Mouse (Mus musculus): ENCODE measurements around the gene Ptpro.
A peak's percentile ranks its signal among the peaks of the same experiment; 100 is the strongest.
"Not testable (repeated sequence)": the region's sequence is repeated elsewhere in the genome, so short reads cannot be mapped to it uniquely, and the experiment has no call there.

Ptpro gene

DNA sequence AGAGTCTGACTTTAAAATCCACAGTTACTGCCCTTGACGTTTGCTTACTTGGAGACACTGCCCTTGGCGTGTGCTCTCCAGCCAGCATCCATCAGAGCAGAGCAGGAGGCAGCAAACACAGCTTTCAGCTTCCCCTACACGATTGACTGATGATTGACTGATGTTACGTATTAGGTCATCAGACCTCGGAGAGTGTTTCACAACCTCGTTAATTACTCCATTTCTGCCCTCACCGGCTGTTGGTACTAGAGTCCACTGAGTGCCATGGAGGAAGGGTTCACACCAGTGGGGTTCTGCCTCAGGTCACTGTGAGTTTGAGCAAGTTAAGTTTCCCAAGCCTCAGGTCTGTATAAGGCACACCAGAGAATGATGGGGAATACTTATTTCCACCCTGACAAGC lies 143.0 kb downstream of the Ptpro start:
- DNase-seq, result no peak

DNA sequence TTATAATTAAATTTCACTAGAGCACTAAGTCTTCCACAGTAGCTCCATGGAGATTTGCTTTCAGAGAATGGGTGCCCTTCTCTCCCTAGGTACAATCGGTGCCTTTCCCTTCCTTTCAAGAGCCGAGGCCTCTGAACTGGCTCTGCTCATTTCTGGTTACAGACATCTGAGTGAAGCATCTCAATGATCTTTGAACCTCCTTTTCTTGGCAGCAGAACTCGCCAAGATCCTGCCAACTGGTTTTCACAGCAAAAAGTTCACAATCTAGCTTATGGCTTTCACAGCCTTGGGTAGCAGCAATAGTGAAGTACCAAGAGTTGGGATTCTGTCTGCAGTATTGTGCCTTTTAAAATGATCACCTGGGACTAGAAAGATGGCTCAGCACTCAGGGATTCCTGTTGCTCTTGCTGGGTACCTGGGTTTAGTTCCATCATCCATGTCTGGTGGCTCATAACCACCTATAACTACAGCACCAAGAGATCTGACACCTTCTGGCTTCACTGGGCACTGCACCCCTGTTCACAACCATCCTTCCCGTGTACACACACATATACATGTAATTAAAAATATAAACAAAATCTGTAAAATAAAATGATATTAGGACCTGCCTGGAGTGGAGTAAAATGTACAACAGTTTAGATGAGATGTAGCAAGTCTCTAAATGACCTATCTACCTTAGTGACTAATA lies 144.1 kb downstream of the Ptpro start:
- DNase-seq, result no peak

DNA sequence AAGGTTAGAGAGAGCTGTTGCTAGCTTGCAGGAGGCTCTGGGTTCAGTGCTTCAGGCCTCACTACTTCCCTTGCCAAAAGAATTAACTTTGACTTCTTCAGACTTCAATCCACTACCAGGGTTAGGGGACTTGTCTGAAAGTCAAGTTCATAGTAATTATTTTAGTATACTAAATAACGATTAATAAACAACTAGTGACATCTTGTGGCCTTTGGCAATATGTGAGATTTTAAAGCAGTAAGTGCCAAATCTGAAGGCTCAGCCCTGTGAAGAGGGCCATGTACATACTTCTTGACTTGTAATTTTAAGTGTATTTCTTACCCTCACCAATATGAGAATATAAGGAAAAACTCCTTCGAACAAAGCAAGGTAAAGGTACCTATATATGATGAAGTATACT lies 145.2 kb downstream of the Ptpro start:
- DNase-seq, result no peak

DNA sequence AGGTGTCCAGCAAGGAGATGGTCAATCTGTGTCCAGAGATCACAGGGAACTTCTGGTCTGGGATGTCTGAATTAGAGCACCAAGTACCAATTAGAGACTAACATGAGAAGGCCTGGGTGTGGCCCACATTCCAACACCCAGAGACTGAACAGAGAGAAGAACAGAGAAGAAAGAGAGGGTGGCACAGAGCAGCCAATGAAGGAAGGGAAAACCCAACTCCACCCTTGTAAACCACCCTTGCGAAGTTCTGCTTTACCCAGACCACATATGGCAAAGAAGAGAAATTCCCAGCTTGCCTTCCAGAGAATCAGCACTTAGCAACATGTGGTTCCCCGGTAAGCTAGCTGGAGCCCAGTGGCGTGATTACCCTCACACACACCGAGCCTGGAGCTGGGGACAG lies 152.1 kb downstream of the Ptpro start:
- DNase-seq, result no peak

DNA sequence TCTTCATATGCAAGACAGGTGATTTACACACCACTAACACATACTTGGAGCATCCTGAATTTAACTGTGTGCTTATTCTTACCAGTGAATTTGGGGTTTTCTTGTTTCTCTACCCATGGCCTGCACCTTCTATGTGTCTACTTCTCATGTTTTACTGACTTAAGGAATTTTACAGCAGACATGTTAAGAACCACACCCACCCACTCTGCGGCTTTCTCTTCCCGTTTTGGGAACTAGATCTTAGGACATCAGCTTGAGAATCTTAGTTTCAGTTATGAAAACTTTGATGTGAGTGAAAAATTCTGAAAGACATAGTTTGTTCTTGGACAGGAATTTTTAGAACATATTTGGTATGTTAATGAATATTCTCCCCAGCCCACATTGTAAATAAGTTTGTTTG lies 153.6 kb downstream of the Ptpro start:
- no peak for DNase-seq

DNA sequence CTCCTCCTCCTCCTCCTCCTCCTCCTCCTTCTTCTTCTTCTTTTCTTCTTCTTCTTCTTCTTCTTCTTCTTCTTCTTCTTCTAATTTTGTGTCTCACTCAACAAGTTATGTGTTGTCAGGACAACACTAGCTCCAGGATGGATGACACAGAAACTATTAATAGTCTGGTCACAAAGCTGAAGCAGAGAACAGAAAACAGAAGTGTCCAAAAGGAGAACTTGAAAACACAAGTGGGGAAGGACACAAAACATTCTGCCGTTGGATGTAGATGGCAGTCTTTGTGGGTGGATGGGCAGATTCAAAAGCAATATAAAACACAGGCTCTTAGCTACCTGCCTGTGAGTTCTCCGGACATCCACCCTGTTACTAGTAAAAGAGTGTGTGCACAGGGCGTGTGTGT lies 158.4 kb downstream of the Ptpro start:
- DNase-seq, result no peak

DNA sequence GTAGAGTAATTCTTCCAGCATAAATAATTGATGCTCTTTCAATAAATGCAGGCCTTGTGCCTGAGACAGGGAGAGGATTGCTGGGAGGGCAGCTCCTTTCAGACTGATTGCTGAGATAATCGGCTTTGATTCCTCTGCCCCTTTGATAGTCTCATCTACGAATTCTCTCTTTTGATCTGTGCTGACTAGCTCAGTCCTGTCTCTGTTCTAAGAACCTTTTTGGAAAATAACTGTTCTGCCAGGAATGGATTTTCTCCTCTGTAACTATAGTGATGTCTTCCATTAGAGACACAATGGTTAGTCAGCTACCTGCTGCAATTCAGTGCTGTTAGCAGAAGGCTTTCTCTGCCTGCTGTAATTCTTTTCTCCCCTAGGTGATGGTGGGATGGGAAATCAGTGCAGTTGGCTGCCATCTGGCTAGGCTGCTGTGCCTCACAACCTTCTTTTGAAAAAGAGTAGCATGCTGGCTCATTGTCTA lies 159.8 kb downstream of the Ptpro start:
- DNase-seq, result no peak

DNA sequence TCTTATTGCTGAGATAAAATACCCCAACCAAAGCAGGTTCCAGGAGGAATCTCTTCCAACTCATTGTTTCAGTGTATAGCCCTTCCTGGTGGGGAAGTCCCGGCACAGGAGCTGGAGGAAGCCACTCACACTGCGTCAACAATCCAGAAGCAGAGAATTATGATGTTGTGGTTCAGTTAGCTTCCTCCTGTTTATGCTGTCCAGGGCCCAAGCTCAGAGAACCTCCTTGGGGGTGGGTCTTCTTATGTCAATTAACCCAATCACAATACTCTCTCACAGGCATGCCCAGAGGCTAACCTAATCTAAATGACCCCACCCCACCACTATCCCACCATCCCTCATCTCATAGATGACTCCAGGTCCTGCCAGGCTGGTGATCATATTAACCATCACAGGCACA lies 160.9 kb downstream of the Ptpro start:
- no peak for DNase-seq

DNA sequence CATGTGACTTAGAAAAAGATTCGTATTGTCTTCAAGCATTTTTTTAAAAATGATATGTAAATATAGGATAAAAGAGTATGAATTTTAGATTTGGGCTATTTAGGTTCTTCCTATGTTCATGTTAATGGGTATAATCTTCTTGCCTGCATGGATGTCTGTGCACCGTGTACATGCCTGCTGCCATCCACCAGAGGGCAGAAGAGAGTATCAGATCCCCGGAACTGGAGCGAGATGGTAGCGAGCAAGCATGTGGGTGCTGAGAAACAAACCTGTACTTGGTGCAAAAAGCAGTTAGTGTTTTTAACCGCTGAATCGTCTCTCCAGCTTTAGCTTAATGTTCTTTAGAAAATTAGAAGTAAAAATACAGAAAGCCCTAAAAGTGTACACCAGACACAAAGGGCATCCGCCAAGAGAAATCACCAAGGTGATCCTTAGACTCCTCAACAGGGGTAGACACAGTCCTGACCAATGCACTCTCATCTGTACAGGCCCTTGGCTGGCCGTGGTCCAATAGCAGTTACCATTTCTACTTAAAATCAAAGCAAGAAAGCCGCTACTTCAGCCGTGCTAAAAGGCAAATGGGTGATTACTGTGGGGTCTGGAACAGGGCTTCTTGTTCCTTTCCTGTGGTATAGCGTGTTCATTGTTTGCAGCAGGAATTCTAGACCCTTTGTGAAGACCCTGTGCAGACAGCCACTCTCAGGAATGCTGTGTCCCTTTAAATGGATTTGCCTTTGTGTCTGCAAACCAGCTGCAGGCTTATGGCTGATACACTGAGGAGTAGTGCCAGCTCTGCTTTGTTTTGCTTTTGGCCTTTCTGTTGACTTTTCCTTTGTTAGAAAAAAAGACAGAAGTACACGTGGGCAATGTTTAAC lies 162.6 kb downstream of the Ptpro start:
- no peak for DNase-seq

DNA sequence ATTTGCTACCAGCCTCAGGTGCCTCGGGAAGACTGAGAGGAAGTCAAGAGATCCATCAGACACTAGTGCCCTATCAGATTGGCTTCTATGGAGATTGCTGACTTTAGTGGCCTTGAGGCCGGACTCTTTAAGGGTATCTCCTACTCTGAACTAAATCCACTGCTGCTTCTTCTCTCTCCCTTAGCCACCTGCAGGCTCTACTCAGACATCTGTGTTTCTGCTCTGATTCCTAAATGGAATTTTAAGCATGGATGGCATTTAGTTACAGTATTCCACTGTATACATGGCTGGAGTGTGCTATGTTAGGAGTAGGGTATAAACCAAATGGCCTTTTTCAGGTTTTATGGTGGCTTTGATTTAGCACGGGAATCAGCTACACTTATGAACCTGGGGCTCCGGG lies 170.7 kb downstream of the Ptpro start:
- no peak for DNase-seq

DNA sequence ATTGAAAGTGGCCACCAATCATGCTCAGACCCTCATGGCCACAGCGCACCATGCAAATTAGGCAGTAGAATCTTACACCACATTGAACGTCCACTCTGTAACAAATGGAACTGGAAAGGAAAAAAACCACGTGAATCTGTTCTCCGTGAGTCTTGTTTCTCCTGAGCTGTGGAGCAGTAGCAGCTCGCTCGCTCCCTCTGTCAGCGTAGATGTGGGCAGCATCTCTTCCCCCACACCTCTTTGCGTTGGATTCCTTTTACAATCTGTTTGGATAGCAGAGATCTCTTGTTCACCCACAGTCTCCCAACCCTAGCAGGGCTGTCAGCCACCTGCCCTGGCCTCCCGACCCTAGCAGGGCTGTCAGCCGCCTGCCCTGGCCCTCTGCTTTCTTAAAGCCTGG lies 171.7 kb downstream of the Ptpro start:
- DNase-seq, result no peak

DNA sequence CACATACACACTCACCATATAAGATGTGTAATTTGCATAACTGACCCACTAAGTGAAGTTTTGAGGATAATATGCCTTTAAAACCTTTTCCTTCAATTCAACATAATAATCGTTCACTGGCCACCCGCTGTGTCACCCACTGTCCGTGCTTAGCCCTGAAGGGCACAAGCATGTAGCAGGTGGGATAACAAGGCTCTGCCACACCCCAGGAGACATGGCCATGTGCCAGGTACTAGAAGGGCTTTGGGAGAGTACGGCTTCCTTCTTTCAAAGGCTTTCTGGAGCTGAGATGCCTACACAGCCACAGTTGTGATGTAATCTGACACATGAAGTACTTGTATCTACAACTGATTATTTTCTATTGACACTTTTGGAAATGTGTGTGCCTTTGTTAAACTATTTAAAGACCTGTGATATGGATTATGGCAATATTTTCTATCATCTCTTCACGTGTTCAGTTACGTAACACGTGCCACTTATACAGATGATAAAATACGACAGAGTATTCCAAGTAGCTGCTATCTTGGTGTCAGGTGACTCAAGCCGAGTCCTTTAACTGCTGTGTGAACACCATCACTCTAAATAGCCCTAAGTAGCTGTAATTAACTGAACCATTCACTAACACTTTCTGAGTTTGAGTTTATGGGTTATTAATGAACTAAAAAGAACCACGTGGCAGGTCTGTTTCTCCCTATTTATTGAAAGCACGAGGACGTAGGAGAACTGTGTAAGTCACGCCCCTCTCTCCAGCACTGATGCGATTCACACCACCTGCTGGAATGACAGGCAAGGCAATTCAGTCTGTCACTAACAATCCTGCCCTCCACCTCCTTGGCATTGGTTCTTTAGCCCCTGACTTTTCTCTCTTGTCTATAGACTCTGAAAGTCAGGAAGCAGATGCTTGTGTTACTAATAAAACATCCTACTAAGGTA lies 173.6 kb downstream of the Ptpro start:
- DNase-seq, result no peak

DNA sequence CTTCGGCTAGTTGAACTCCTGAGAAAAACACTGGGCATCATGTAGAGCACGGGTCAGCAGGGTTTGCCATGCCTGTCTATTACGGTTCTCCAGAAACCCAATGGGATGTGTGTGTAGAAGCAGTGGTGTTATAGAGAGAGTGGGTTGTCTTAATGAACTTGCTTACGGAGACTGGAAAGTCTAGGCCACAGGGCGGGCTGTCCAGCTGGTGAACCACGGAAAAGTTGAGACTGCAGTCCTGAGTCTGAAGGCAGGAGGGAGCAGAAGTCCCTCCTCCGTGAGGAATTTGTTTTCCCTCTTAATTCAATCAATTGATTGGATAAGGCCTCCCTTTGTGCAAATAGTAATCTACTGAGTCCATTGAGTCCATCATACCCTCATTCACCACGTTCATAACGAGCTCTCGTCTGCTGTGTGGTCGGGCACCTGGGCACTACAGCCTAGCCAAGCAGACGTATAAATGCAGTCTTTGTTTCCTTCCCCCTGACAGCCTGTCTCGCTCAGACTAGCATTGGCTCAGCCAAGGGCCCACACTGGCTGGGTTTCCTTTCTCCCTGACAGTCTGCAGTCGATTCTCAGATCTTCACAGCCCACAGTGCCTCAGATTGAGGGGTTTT lies 181.5 kb downstream of the Ptpro start:
- no peak for DNase-seq

DNA sequence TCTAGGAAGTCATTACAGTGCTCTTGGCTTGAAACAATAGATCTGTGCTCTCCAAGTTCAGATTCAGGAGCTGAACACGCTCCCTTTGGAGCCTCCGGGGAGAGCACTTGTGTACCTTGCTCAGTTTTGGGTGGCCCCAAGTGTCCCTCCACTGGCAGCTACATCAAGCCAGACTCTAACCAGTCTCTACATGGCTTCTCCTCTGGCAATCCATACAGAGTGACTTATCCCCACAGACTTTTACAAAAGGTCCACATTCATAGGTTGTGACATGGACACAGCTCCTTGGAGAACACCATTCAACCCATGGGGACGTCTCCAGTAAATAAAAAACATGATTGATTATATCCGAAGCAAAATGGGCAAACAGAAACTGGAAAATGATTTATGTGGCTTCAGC lies 185.4 kb downstream of the Ptpro start:
- no peak for DNase-seq

DNA sequence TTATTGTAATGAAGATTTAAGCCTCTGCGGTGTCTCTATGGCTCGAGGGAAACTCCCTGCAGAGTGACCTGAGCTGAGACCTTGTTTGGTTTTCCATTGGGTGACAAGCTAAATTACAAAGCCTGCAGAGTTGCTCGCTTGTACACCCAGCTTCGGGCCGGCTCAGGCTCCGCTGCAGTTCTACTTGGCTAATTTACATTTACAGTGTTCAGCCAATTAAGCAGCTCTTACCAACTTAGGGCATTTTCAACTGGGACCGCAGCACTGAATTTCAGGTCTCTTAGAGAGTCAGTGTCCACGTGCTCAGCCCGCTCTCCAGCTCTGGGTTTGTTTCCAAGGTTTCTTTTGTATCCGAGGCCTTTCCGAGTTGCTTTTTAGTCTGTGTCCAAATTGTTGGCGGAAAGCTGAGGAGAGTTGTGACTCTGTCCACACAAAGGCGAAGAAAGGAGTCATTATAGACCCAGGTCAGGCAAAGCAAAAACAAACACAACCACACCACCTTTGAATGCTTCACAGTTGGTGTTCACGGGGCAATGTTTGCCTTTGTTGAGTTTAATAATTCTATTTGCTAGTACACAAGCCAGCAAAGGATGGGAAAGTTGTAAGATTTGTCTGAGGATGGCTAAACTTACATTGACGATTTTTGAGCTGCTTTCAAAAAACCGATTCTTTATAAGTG lies 185.9 kb downstream of the Ptpro start:
- DNase-seq, result no peak

DNA sequence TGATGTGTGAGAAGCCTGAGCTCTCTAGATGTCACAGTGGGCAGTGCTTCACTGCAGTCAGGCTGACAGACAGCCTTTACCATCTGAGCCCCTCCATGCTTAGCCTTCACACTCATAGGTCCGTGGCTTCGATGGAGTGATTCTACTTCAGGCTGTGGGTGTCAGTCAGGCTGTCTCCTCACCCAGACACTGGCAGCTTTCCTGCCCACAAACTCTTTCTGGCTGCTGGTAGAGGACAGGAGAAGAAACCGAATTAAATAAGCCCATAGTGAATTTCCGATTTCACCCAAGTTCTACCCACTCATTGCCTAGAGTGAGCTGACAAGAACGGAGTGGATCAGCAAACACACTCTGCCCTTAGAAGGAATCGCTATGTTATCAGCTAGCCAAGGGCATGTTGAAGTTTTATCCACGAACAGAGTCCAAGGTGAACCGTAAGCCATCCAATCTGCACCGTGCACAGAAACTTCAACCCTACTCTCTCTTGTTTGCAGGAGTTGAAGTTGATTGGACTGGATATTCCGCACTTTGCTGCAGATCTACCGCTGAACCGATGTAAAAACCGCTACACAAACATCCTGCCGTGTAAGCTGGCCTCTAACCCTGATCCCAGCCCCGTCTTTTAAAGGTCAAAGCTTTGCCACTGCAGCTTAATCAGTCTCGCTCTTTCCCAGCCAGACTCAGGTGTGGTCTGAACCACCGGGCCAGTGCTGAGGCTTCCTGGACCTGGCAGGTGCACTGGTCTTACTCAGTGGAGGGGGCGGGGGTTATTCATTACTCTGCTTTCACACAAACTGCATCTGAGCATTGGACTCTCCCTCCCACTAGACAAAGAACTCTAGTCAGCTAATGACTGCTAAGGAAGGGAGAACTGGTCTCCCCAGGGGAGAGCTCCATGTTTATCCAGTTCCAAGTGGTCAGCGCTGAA lies 188.7 kb downstream of the Ptpro start:
- DNase-seq, result peak; percentile 10

DNA sequence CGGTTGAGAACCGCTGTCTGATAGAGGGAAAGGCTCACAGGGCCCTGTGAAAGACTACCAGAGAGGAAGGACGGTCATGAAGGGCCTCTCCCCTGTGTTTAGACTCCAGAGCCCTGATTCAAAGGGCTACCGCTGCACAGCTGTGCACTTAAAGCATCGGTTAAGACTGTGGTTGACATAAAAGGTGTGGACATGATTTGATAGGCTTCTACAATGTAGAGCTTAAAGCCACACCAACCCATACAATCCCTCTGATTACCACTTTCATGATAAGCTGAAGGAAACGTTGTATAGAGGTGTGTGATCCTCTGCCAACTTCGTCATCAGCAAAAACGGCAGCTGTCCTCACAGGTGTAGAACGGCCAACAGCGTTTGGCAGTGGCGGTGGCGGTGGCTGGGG lies 191.0 kb downstream of the Ptpro start:
- DNase-seq, result no peak

DNA sequence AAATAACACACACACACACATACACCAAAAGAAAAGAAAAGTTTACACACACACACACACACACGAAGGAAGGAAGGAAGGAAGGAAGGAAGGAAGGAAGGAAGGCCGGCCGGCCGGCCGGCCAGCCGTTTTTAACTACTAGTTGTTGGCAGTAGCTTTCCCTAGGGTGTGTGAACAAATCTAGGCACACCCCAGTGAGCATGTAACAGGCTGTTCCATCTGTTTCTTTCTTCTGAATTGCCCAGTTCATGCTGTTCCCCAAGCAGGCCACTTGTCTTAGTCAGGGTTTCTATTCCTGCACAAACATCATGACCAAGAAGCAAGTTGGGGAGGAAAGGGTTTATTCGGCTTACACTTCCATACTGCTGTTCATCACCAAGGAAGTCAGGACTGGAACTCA lies 194.0 kb downstream of the Ptpro start:
- DNase-seq, result not testable (repeated sequence)

DNA sequence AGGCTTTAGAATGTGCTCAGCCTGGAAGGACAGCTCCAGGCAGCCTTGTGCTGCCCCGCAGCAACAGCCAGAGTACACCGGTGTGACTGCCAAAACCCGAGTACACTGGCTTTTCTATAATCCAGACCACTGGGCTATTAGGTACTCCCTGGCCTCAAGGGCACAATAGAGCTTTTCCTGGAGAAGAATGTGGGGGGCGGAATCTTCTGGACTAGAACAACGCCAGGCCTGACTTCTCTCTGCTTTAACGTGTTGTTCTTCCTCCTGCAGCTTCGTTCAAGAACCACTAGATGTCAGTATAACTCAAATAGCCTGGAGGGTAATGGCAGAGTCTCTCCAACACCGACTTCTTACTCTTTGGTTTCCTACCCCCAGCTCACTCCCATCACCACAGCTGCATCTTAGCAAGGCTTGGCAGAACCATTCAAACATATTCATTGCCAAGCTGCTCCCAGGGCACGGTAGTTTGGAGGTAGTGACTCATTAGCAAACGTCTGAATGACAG lies 203.5 kb downstream of the Ptpro start:
- peak; percentile 24 for DNase-seq

DNA sequence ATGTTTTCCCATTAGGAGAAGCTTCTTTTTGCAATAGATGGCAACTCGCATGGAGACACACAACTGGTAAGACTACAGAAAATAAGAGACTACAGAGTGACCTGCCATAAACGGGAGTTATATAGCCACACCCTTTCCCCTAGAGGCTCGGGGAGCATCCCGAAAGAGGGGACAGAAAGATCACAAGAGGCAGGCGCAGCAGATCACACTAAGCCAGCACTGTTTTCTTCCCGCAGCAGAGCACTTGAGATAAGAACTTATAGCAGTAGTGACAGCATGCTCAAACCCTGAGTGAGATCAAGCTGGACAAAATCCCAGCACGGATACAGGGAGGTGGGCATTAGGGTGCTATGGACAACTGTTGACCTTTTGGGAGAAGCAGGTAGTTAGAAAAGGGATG lies 203.9 kb downstream of the Ptpro start:
- DNase-seq, result no peak

DNA sequence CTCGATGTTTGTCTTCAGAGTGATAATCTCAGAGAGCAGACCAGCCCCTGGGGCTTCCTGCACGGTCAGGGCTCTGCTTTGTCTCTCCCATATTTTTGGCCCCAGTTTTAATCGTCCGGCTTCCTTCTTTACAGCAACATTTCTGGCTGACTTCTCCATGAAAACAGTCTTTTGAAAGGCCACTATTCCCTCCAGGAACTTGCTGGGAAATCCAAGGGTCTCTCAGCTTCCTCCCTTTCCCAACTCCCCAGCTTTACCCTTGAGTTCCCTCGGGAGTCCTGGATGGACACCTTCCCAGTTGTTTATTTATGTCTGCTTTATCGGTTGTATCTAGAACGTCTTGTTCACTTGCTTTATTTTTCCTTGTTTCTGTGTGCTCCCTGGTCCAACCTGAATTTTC lies 205.1 kb downstream of the Ptpro start:
- no peak for DNase-seq
